Mouse (Mus musculus): Measurements from ENCODE around the gene Hras.

DNA sequence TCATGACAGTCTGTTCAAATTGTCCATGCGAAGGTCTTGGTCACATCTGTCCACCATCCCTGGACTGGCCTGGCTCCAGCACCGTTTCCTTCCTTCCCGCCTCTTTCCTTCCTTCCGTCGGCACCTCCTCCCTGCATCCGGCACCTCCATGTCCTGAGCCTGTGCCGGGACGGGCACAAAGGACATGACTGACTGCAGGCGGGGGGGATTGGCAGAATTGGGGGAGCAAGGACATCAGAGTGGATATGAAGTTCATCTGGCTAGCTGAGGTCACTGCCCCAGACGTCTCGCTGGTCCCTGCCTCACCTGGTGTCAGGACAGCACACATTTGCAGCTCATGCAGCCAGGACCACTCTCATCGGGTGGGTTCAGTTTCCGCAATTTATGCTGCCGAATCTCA, 2.8 kb downstream of the Hras start:
- TF ChIP-seq POLR2A (IDR thresholded peaks at IDR 0.05; ENCODE audit: control insufficient read depth in 1 of 2, insufficient read depth in 1 of 2, low read depth in 1 of 2, low read length in 2 of 2, poor library complexity in 1 of 2): no peak
- TF ChIP-seq USF1 (IDR thresholded peaks at IDR 0.05; ENCODE audit: low read depth, low read length): no peak
- no peak for TF ChIP-seq ZMIZ1 (IDR thresholded peaks at IDR 0.05; ENCODE audit: low read depth, low read length)
- TF ChIP-seq GATA1 (IDR thresholded peaks at IDR 0.05; ENCODE audit: low read depth, low read length): no peak
- TF ChIP-seq GABPA (IDR thresholded peaks at IDR 0.05; ENCODE audit: low read depth, low read length): no peak
- no peak for TF ChIP-seq TBP (IDR thresholded peaks at IDR 0.05; ENCODE audit: low read depth, low read length)
- TF ChIP-seq RAD21 (IDR thresholded peaks at IDR 0.05; ENCODE audit: low read depth, low read length): no peak
- no peak for TF ChIP-seq EP300 (IDR thresholded peaks at IDR 0.05; ENCODE audit: low read depth in 1 of 2, low read length in 2 of 2)

Data from MEL (cell line).